Comparison of ENCODE assay signal across 25 mouse cellular contexts in the genomic region with DNA sequence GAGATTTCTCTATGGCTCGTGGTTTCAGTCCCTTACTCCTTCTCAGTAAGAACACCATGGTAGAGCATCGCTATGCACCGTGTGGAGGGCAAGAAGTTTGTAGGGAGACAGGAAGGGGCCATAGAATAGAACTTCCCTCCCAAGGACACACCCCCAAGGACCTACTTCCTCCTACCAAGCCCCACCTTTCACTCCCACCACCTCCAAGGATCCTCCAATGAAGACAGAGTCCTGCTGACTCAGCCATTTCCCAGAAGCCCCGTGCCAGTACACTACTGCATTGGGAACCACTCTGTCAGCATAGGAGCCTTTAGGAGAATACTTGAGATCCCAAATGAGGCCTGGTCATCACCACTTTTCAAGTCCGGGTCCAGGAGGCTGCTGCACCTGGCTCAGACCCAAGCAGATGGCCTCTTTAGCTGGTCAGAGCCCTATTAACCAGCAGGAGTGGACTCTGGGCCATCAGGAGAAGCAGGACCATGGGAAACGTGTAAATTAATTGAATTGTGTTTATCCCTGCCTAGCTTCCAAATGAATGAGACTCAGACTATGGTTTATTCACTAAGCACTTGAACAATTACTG. TPM values are rescaled to one million over a fixed set of nuclear protein-coding genes. Genes with fewer than 3 reads are reported as not detected.
DNase-seq lines count a peak whose midpoint lies in the region; ATAC-seq lines count a peak whose summit lies in the region.
"Had no signal": no experiment of that assay in that cellular context is flagged by ENCODE, and none has a peak within 500 bp of the region (broad histone marks: within the 10 kb centered on the region; RNA-seq: fewer than 3 reads in every experiment).

No protein-coding gene starts in this region.

- ATAC-seq in intestine, embryonic 14.5 days (replicated peaks; ENCODE audit: low FRiP score, low TSS enrichment, low read depth), result no peak
- ATAC-seq in intestine, embryonic 15.5 days, result no peak
- no peak for ATAC-seq in forebrain, embryonic 16.5 days
- ATAC-seq: activated CD4-positive, CD25-positive, alpha-beta regulatory T cell, adult 4 months had no signal

- no peak overlapping the region for H3K9ac ChIP-seq in intestine, embryonic 14.5 days (ENCODE audit: low read length)
- H3K9ac ChIP-seq in intestine, embryonic 15.5 days, result no peak overlapping the region
- H3K9ac ChIP-seq in forebrain, embryonic 16.5 days (replicated peaks; ENCODE audit: low read depth, low read length), result no peak overlapping the region
- H3K9ac ChIP-seq: hindbrain, embryonic 15.5 days had no signal

- no peaks in the 10 kb centered on the region for H3K27me3 ChIP-seq in intestine, embryonic 14.5 days (replicated peaks; ENCODE audit: control insufficient read depth, insufficient read depth, low read length)
- H3K27me3 ChIP-seq in intestine, embryonic 15.5 days (replicated peaks), result peaks cover 6% of the 10 kb centered on the region; the same call in 1 of the 2 replicates
- no peaks in the 10 kb centered on the region for H3K27me3 ChIP-seq in forebrain, embryonic 16.5 days (replicated peaks; ENCODE audit: control insufficient read depth, insufficient read depth, low read length)
- H3K27me3 ChIP-seq: hindbrain, embryonic 15.5 days had no signal

- 76% methylated on average over 6 of the region's 6 CpGs for WGBS in intestine, embryonic 14.5 days
- 65% methylated on average over 6 of the region's 6 CpGs for WGBS in intestine, embryonic 15.5 days
- 66% methylated on average over 6 of the region's 6 CpGs for whole genome bisulfite sequencing in forebrain, embryonic 16.5 days

- no peak overlapping the region for H3K4me3 ChIP-seq in intestine, embryonic 14.5 days (ENCODE audit: low read depth, low read length)
- no peak overlapping the region for H3K4me3 ChIP-seq in intestine, embryonic 15.5 days (replicated peaks)
- H3K4me3 ChIP-seq in forebrain, embryonic 16.5 days (replicated peaks; ENCODE audit: low read length), result no peak overlapping the region
- H3K4me3 ChIP-seq: hindbrain, embryonic 15.5 days; left cerebral cortex, adult 2 months; megakaryocyte, embryonic 14.5 days; myocyte had no signal

- peak; percentile 27 for DNase-seq in intestine, embryonic 14.5 days (ENCODE audit: low spot score)
- DNase-seq in NIH3T3 (ENCODE audit: low read depth), result peak; percentile 19
- peak; percentile 32 to 64 for DNase-seq in cerebellum, postnatal 25 days
- DNase-seq in frontal cortex, postnatal 36 days (ENCODE audit: low spot score in 2 of 2), result no peak
- no peak for DNase-seq in thymus, postnatal 4 days
- DNase-seq: adrenal gland, postnatal 10 days; gastrocnemius, postnatal 36 days; heart, postnatal 10 days; kidney, adult 11 months; layer of hippocampus, adult 9-11 months; left cerebral cortex, postnatal 4 days; liver; lung, postnatal 10 days; midbrain, embryonic 14.5 days; spleen, adult 18-20 months; thymus, postnatal 25 days had no signal

- H3K4me1 ChIP-seq in intestine, embryonic 14.5 days (replicated peaks; ENCODE audit: control insufficient read depth, insufficient read depth, low read length), result peaks cover 8% of the 10 kb centered on the region; the same call in 1 of the 2 replicates
- H3K4me1 ChIP-seq in intestine, embryonic 15.5 days (replicated peaks), result peaks cover 10% of the 10 kb centered on the region
- H3K4me1 ChIP-seq in forebrain, embryonic 16.5 days (replicated peaks; ENCODE audit: control insufficient read depth, insufficient read depth, low read length), result peaks cover 7% of the 10 kb centered on the region

- H3K4me2 ChIP-seq in intestine, embryonic 14.5 days (ENCODE audit: low read length), result no peak overlapping the region
- H3K4me2 ChIP-seq in intestine, embryonic 15.5 days (replicated peaks), result no peak overlapping the region
- no peak overlapping the region for H3K4me2 ChIP-seq in forebrain, embryonic 16.5 days (ENCODE audit: low read length)
- H3K4me2 ChIP-seq: heart, embryonic 11.5 days; hindbrain, embryonic 15.5 days had no signal

- H3K9me3 ChIP-seq in intestine, embryonic 14.5 days (ENCODE audit: control insufficient read depth, low read length), result no peaks in the 10 kb centered on the region
- H3K9me3 ChIP-seq in intestine, embryonic 15.5 days, result no peaks in the 10 kb centered on the region
- H3K9me3 ChIP-seq in forebrain, embryonic 16.5 days (ENCODE audit: control insufficient read depth, low read length), result no peaks in the 10 kb centered on the region
- H3K9me3 ChIP-seq: hindbrain, embryonic 15.5 days; megakaryocyte, embryonic 14.5 days had no signal

- no peak overlapping the region for H3K27ac ChIP-seq in intestine, embryonic 14.5 days (ENCODE audit: low read depth)
- no peak overlapping the region for H3K27ac ChIP-seq in intestine, embryonic 15.5 days
- no peak overlapping the region for H3K27ac ChIP-seq in forebrain, embryonic 16.5 days (ENCODE audit: low read length)
- H3K27ac ChIP-seq: hindbrain, embryonic 15.5 days; kidney, postnatal 0 days; left cerebral cortex, adult 2 months had no signal

- no peaks in the 10 kb centered on the region for H3K36me3 ChIP-seq in intestine, embryonic 14.5 days (ENCODE audit: control insufficient read depth, insufficient read depth, low read length)
- no peaks in the 10 kb centered on the region for H3K36me3 ChIP-seq in intestine, embryonic 15.5 days
- no peaks in the 10 kb centered on the region for H3K36me3 ChIP-seq in forebrain, embryonic 16.5 days (ENCODE audit: control insufficient read depth, insufficient read depth)
- H3K36me3 ChIP-seq: hindbrain, embryonic 15.5 days had no signal

RNA-seq across cellular contexts. Expression of gene Sbk1, which starts 28.2 kb away (rescaled TPM):
- polyA plus RNA-seq in intestine, embryonic 14.5 days (2014; fragmentation: Nextera tagmentation; extraction: Ambion mirVana), result 33.8 and 34.2 TPM in 2 replicates
- 16.9 and 17.7 TPM in 2 replicates for polyA plus RNA-seq in intestine, embryonic 15.5 days (2015; fragmentation: Nextera tagmentation; extraction: Ambion mirVana)
- polyA plus RNA-seq in forebrain, embryonic 16.5 days (2015; fragmentation: Nextera tagmentation; extraction: Ambion mirVana), result 295 and 323 TPM in 2 replicates

RNA-seq across cellular contexts. Expression of gene Xpo6, which starts 44.0 kb away (rescaled TPM):
- polyA plus RNA-seq in intestine, embryonic 14.5 days (2014; fragmentation: Nextera tagmentation; extraction: Ambion mirVana), result 67.7 and 68.7 TPM in 2 replicates
- 37.4 and 39.8 TPM in 2 replicates for polyA plus RNA-seq in intestine, embryonic 15.5 days (2015; fragmentation: Nextera tagmentation; extraction: Ambion mirVana)
- 48.5 and 51.9 TPM in 2 replicates for polyA plus RNA-seq in forebrain, embryonic 16.5 days (2015; fragmentation: Nextera tagmentation; extraction: Ambion mirVana)

Comparison
In these comparisons a context has a peak if more than half of its experiments do, and no peak if none do; other contexts are left out.
1. DNase-seq: peak in intestine, embryonic 14.5 days (single experiment), NIH3T3 (single experiment) and cerebellum, postnatal 25 days (2 of 2); none in frontal cortex, postnatal 36 days (0 of 2) and thymus, postnatal 4 days (single experiment).